Mouse (Mus musculus): ENCODE measurements around the gene Gpr182. TPM values are rescaled to one million over a fixed set of nuclear protein-coding genes. Genes with fewer than 3 reads are reported as not detected.
"Not testable (repeated sequence)": the region's sequence is repeated elsewhere in the genome, so short reads cannot be mapped to it uniquely, and the experiment has no call there.

Gpr182 gene
- not detected in 2 replicates for polyA plus RNA-seq (2012; ENCODE audit: insufficient read depth, low replicate concordance)

- H3K36me3 ChIP-seq (replicated peaks; ENCODE audit: low read length) = peaks cover 14% of the 10 kb centered on the region
- no peak for TF ChIP-seq GATA1 (IDR thresholded peaks at IDR 0.05; ENCODE audit: borderline replicate concordance, low read length)
- no peak for TF ChIP-seq FLI1 (IDR thresholded peaks at IDR 0.05; ENCODE audit: low read length)
Measured at GRCm38 (mm10) chr10:127751548-127751947, at the start of gene Gpr182. Gene Gpr182, minus strand, starts transcription at chr10:127751732.

GRCm38 (mm10) chr10:127800891-127801290 lies 49.4 kb upstream of the Gpr182 start, which contains the start of gene Rdh16:
Gene Rdh16, plus strand, starts transcription at chr10:127801152.
- no peaks in the 10 kb centered on the region for H3K27me3 ChIP-seq (replicated peaks)
- no peaks in the 10 kb centered on the region for H3K36me3 ChIP-seq (replicated peaks; ENCODE audit: low read length)
- TF ChIP-seq GATA1 (IDR thresholded peaks at IDR 0.05; ENCODE audit: borderline replicate concordance, low read length) = no peak
- TF ChIP-seq FLI1 (IDR thresholded peaks at IDR 0.05; ENCODE audit: low read length) = no peak
- peaks cover 10% of the 10 kb centered on the region for H3K9me3 ChIP-seq
- no peak within 1 kb of the TSS for H3K4me3 ChIP-seq (replicated peaks)
- H3K4me1 ChIP-seq = no peaks in the 10 kb centered on the region

More at GRCm38 (mm10) chr10:127751548-127751947, at the start of gene Gpr182:
- peaks cover 48% of the 10 kb centered on the region for H3K4me1 ChIP-seq
- H3K9me3 ChIP-seq = no peaks in the 10 kb centered on the region
- H3K4me3 ChIP-seq (replicated peaks) = peak within 1 kb of the TSS; percentile 56
- peaks cover 10% of the 10 kb centered on the region for H3K27me3 ChIP-seq (replicated peaks)

- Histone ChIP-seq H3K27me3 (replicated peaks) (no peaks in the 10 kb centered on the region), H3K4me3 (replicated peaks) (no peak overlapping the region), H3K36me3 (replicated peaks; ENCODE audit: low read length) (no peaks in the 10 kb centered on the region), H3K9me3 (peaks cover 14% of the 10 kb centered on the region), H3K4me1 (no peaks in the 10 kb centered on the region)
- no peak for TF ChIP-seq GATA1 (IDR thresholded peaks at IDR 0.05; ENCODE audit: borderline replicate concordance, low read length)
- TF ChIP-seq FLI1 (IDR thresholded peaks at IDR 0.05; ENCODE audit: low read length) = no peak
Measured at GRCm38 (mm10) chr10:127799295-127799694, 47.8 kb upstream of the Gpr182 start.

GRCm38 (mm10) chr10:127785411-127785810 lies 33.9 kb upstream of the Gpr182 start:
- not testable (repeated sequence) for H3K36me3 ChIP-seq (replicated peaks; ENCODE audit: low read length); H3K4me1 ChIP-seq; H3K4me3 ChIP-seq (replicated peaks); H3K27me3 ChIP-seq (replicated peaks)
- H3K9me3 ChIP-seq = peaks cover 16% of the 10 kb centered on the region

- not testable (repeated sequence) for H3K4me1 ChIP-seq; H3K9me3 ChIP-seq; H3K36me3 ChIP-seq (replicated peaks; ENCODE audit: low read length); H3K27me3 ChIP-seq (replicated peaks); H3K4me3 ChIP-seq (replicated peaks)
Measured at GRCm38 (mm10) chr10:127782321-127782720, 30.8 kb upstream of the Gpr182 start.

- no peak within 1 kb of the TSS for H3K4me3 ChIP-seq (replicated peaks)
- peaks cover 7% of the 10 kb centered on the region for H3K27me3 ChIP-seq (replicated peaks)
- no peaks in the 10 kb centered on the region for H3K36me3 ChIP-seq (replicated peaks; ENCODE audit: low read length)
- TF ChIP-seq GATA1 (IDR thresholded peaks at IDR 0.05; ENCODE audit: borderline replicate concordance, low read length) = no peak
- no peak for TF ChIP-seq FLI1 (IDR thresholded peaks at IDR 0.05; ENCODE audit: low read length)
- H3K9me3 ChIP-seq = peaks cover 5% of the 10 kb centered on the region; the same call in 1 of the 2 replicates
- no peaks in the 10 kb centered on the region for H3K4me1 ChIP-seq
Measured at GRCm38 (mm10) chr10:127776011-127776410, 24.5 kb upstream of the Gpr182 start, which contains the start of gene Rdh9. Gene Rdh9, plus strand, starts transcription at chr10:127776386.

- Histone ChIP-seq H3K9me3 (peaks cover 6% of the 10 kb centered on the region; the same call in 1 of the 2 replicates), H3K4me1 (no peaks in the 10 kb centered on the region), H3K27me3 (replicated peaks) (peaks cover 6% of the 10 kb centered on the region), H3K36me3 (replicated peaks; ENCODE audit: low read length) (no peaks in the 10 kb centered on the region), H3K4me3 (replicated peaks) (no peak overlapping the region)
- TF ChIP-seq FLI1 (IDR thresholded peaks at IDR 0.05; ENCODE audit: low read length) (no peak), GATA1 (IDR thresholded peaks at IDR 0.05; ENCODE audit: borderline replicate concordance, low read length) (no peak)
Measured at GRCm38 (mm10) chr10:127766564-127766963, 15.0 kb upstream of the Gpr182 start.

GRCm38 (mm10) chr10:127763914-127764680 lies 12.6 kb upstream of the Gpr182 start:
- Histone ChIP-seq H3K36me3 (replicated peaks; ENCODE audit: low read length) (no peaks in the 10 kb centered on the region), H3K4me3 (replicated peaks) (no peak overlapping the region), H3K4me1 (no peaks in the 10 kb centered on the region), H3K9me3 (no peaks in the 10 kb centered on the region), H3K27me3 (replicated peaks) (peaks cover 9% of the 10 kb centered on the region)
- no peak for TF ChIP-seq FLI1 (IDR thresholded peaks at IDR 0.05; ENCODE audit: low read length)
- no peak for TF ChIP-seq GATA1 (IDR thresholded peaks at IDR 0.05; ENCODE audit: borderline replicate concordance, low read length)

- H3K4me3 ChIP-seq (replicated peaks); H3K4me1 ChIP-seq; H3K36me3 ChIP-seq (replicated peaks; ENCODE audit: low read length): not testable (repeated sequence)
- Histone ChIP-seq H3K9me3 (peaks cover 11% of the 10 kb centered on the region), H3K27me3 (replicated peaks) (peaks cover 14% of the 10 kb centered on the region)
Measured at GRCm38 (mm10) chr10:127762926-127763325, 11.4 kb upstream of the Gpr182 start.

GRCm38 (mm10) chr10:127759181-127760110 lies 7.9 kb upstream of the Gpr182 start, which contains the start of the genes Rdh1 and Rdh16f1:
Gene Rdh1, plus strand, starts transcription at chr10:127759721.
Gene Rdh16f1, plus strand, starts transcription at chr10:127759787.
- no peak within 1 kb of the TSS for H3K4me3 ChIP-seq (replicated peaks)
- H3K9me3 ChIP-seq = peaks cover 20% of the 10 kb centered on the region
- H3K4me1 ChIP-seq = peaks cover 14% of the 10 kb centered on the region
- H3K27me3 ChIP-seq (replicated peaks) = peaks cover 16% of the 10 kb centered on the region
- TF ChIP-seq FLI1 (IDR thresholded peaks at IDR 0.05; ENCODE audit: low read length) (no peak), GATA1 (IDR thresholded peaks at IDR 0.05; ENCODE audit: borderline replicate concordance, low read length) (no peak)
- no peaks in the 10 kb centered on the region for H3K36me3 ChIP-seq (replicated peaks; ENCODE audit: low read length)
